In the genomic region with DNA sequence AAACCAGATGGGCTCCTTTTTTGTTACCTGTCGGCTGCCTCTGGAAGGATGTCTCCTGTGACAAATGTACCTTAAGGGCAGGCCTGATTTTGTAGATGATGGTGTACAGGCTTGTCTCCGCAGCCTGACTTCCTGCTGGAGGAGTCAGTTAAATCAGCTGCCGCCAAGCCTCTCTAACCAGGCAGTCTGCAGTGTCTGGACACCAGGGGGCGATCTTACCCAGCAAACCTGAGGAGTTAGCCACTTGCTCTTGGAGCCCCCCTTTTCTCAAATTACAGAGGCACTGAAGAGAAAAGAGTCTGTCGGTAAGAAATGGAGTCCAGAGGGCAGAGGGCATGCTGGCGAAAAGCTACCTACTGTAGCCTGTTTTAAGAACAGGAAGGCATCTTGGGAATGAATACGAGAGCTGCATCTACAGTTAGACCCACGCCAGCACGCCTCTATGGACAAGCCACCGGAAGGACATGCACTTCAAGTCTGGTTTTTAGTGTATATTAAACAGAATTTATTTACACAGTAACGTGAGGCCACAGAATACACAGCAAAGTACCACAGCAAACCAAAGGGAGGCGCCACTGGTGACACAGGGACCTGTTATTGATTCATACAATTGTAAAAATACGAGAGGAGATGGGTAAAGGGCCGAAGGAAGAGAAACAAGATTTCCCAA, we compare ENCODE assay signal across 9 mouse cellular contexts. TPM values are rescaled to one million over a fixed set of nuclear protein-coding genes. Genes with fewer than 3 reads are reported as not detected.
DNase-seq lines count a peak whose midpoint lies in the region; ATAC-seq and TF ChIP-seq lines count a peak whose summit lies in the region.
"Had no signal": no experiment of that assay in that cellular context is flagged by ENCODE, and none has a peak within 500 bp of the region (broad histone marks: within the 10 kb centered on the region; RNA-seq: fewer than 3 reads in every experiment).

No protein-coding gene starts in this region.

- peaks cover 4% of the 10 kb centered on the region; the same call in 1 of the 2 replicates for H3K9me3 ChIP-seq in E14TG2a.4 (ENCODE audit: low read length)
- H3K9me3 ChIP-seq in forebrain, embryonic 11.5 days (ENCODE audit: control insufficient read depth, low read length): no peaks in the 10 kb centered on the region
- no peaks in the 10 kb centered on the region for H3K9me3 ChIP-seq in lung, embryonic 16.5 days (ENCODE audit: control insufficient read depth, low read length)
- H3K9me3 ChIP-seq: limb, embryonic 15.5 days had no signal

- H3K4me3 ChIP-seq in E14TG2a.4 (replicated peaks; ENCODE audit: low read length): no peak overlapping the region
- H3K4me3 ChIP-seq in forebrain, embryonic 11.5 days (ENCODE audit: low read depth, low read length): no peak overlapping the region
- H3K4me3 ChIP-seq in lung, embryonic 16.5 days (ENCODE audit: low read length): no peak overlapping the region
- H3K4me3 ChIP-seq: limb, embryonic 15.5 days had no signal

- intact Hi-C loops in heart, postnatal 25 days (cut with DNase I): loop anchor here (1.0 to 5.0 kb wide), 2 partner anchors 353 to 432 kb away; no protein-coding TSS in a partner anchor

- H3K36me3 ChIP-seq in E14TG2a.4 (ENCODE audit: insufficient read depth, low read length): peaks cover 19% of the 10 kb centered on the region
- no peaks in the 10 kb centered on the region for H3K36me3 ChIP-seq in forebrain, embryonic 11.5 days (ENCODE audit: control insufficient read depth, insufficient read depth, low read length)
- H3K36me3 ChIP-seq in lung, embryonic 16.5 days (ENCODE audit: control insufficient read depth, insufficient read depth, low read length): peaks cover 10% of the 10 kb centered on the region

- no peak overlapping the region for H3K27ac ChIP-seq in forebrain, embryonic 11.5 days (ENCODE audit: low read depth, low read length)
- no peak overlapping the region for H3K27ac ChIP-seq in lung, embryonic 16.5 days (ENCODE audit: low read length)
- H3K27ac ChIP-seq: limb, embryonic 15.5 days had no signal

- no peaks in the 10 kb centered on the region for H3K27me3 ChIP-seq in E14TG2a.4 (ENCODE audit: insufficient read depth, low read length)
- H3K27me3 ChIP-seq in forebrain, embryonic 11.5 days (ENCODE audit: control insufficient read depth, insufficient read depth, low read length): 0 out of 2 replicates have a peak, but pooled peaks cover 2% of the 10 kb centered on the region
- no peaks in the 10 kb centered on the region for H3K27me3 ChIP-seq in lung, embryonic 16.5 days (ENCODE audit: control insufficient read depth, insufficient read depth, low read depth, low read length)

- peaks cover 10% of the 10 kb centered on the region for H3K4me1 ChIP-seq in E14TG2a.4 (replicated peaks; ENCODE audit: low read depth, low read length)
- peaks cover 4% of the 10 kb centered on the region; the same call in 1 of the 2 replicates for H3K4me1 ChIP-seq in forebrain, embryonic 11.5 days (replicated peaks; ENCODE audit: control insufficient read depth, insufficient read depth, low read length)
- H3K4me1 ChIP-seq in lung, embryonic 16.5 days (replicated peaks; ENCODE audit: control insufficient read depth, insufficient read depth, low read length): peaks cover 8% of the 10 kb centered on the region

- peak; percentile 80 for TF ChIP-seq CTCF in E14TG2a.4 (conservative IDR thresholded peaks at IDR 0.05; ENCODE audit: low read length)

- no peak overlapping the region for H3K9ac ChIP-seq in forebrain, embryonic 11.5 days (ENCODE audit: low read length)
- H3K9ac ChIP-seq in lung, embryonic 16.5 days (ENCODE audit: low read length): no peak overlapping the region
- H3K9ac ChIP-seq: limb, embryonic 15.5 days had no signal

- WGBS in forebrain, embryonic 11.5 days: 42% methylated on average over 14 of the region's 14 CpGs
- WGBS in large intestine, adult 2 months: 23% methylated on average over 14 of the region's 14 CpGs
- WGBS in lung, embryonic 16.5 days: 22% methylated on average over 14 of the region's 14 CpGs

- 0 out of 2 replicates have a peak overlapping the region, but pooled peaks have one; percentile 2 for H3K4me2 ChIP-seq in forebrain, embryonic 11.5 days (ENCODE audit: low read depth, low read length, severe bottlenecking)
- peak overlapping the region; percentile 38 for H3K4me2 ChIP-seq in lung, embryonic 16.5 days (ENCODE audit: low read depth, low read length)
- H3K4me2 ChIP-seq: limb, embryonic 15.5 days had no signal

- peak; percentile 60; the same call in 1 of the 2 replicates for ATAC-seq in forebrain, embryonic 11.5 days (replicated peaks; ENCODE audit: low FRiP score)
- ATAC-seq in lung, embryonic 16.5 days (ENCODE audit: low read depth): peak; percentile 71

- peak; percentile 63 for DNase-seq in brain, embryonic 18.5 days (ENCODE audit: low read depth, low spot score)
- peak; percentile 92 for DNase-seq in forebrain, embryonic 11.5 days (ENCODE audit: low spot score)
- DNase-seq in heart, postnatal 25 days (ENCODE audit: low spot score): peak; percentile 57
- peak; percentile 57 for DNase-seq in large intestine, adult 2 months (ENCODE audit: low read depth, low spot score)
- DNase-seq in ovary, postnatal 14 days (ENCODE audit: low spot score): peak; percentile 79
- DNase-seq in thymus, postnatal 0 days (ENCODE audit: low spot score): peak; percentile 90

RNA-seq across cellular contexts. Expression of a gene that starts 35.5 kb away (rescaled TPM):
- 519 and 560 TPM in 2 replicates for polyA plus RNA-seq in forebrain, embryonic 11.5 days (2014; fragmentation: Nextera tagmentation; extraction: Ambion mirVana)
- total RNA-seq in heart, postnatal 25 days (2021): 100 to 1,000 TPM; 184 to 203 TPM
- 348 and 383 TPM in 2 replicates for polyA plus RNA-seq in large intestine, adult 2 months (2012; rRNA removed)
- polyA plus RNA-seq in lung, embryonic 16.5 days (2015; fragmentation: Nextera tagmentation; extraction: Ambion mirVana): 406 and 422 TPM in 2 replicates
- 207 and 219 TPM in 2 replicates for polyA plus RNA-seq in thymus, postnatal 0 days (2015; fragmentation: Nextera tagmentation; extraction: Ambion mirVana)
